In the genomic region with DNA sequence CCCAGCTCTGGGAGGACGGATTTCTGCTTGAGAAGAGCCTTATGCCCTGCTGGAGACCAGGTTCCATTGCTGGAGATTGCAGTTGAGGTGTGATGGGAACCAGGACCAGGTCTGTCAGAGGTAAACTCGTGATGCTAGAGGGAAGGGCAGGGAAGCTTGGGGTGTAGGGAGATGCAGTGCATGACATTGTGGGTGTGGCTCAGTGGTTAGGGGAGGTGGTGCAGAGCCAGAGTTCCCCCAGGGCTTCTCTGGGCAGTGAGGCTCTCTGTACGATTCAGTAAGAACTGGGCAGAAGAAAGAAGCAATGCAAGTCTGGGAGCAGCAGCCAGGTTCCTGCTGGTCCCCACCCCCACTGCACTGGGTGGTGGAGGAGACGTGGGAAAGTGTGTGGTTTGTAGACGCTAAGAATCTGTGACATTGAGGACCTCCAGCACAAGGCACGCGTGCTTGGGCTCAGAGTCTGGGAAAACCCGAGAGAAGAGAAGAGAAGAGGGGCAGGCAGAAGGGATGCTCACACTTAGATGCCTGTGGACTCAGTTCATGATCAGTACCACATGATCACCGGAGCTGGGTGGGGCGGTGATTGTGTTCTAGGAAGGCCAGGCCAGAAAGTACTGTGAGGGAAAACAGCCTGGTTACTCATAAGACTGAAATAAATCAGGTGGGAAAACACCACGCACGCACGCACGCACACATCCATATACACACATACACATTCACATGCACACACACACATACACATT, we compare ENCODE assay signal across 9 mouse cellular contexts. TPM values are rescaled to one million over a fixed set of nuclear protein-coding genes. Genes with fewer than 3 reads are reported as not detected.
DNase-seq lines count a peak whose midpoint lies in the region; ATAC-seq and TF ChIP-seq lines count a peak whose summit lies in the region.
"Had no signal": no experiment of that assay in that cellular context is flagged by ENCODE, and none has a peak within 500 bp of the region (broad histone marks: within the 10 kb centered on the region; RNA-seq: fewer than 3 reads in every experiment).

No protein-coding gene starts in this region.

- no peak for ATAC-seq in forebrain, embryonic 13.5 days
- no peak for ATAC-seq in forebrain, embryonic 12.5 days (ENCODE audit: low FRiP score)
- no peak for ATAC-seq in lung, postnatal 0 days
- ATAC-seq in limb, embryonic 12.5 days (ENCODE audit: insufficient number of reproducible peaks, insufficient read depth, low FRiP score, low TSS enrichment, low read depth): no peak
- no peak for ATAC-seq in neural tube, embryonic 15.5 days (ENCODE audit: low FRiP score)
- ATAC-seq in midbrain, postnatal 0 days (ENCODE audit: low FRiP score): no peak

- intact Hi-C loops in left cerebral cortex, postnatal 4 days (cut with DNase I): no loop called here

- H3K27ac ChIP-seq in forebrain, embryonic 13.5 days: no peak overlapping the region
- no peak overlapping the region for H3K27ac ChIP-seq in forebrain, embryonic 12.5 days
- H3K27ac ChIP-seq in lung, postnatal 0 days (ENCODE audit: low read length): no peak overlapping the region; the same call in 1 of the 2 replicates
- peak overlapping the region; percentile 74; the same call in 1 of the 2 replicates for H3K27ac ChIP-seq in limb, embryonic 12.5 days
- H3K27ac ChIP-seq in neural tube, embryonic 15.5 days (replicated peaks): no peak overlapping the region
- no peak overlapping the region for H3K27ac ChIP-seq in midbrain, postnatal 0 days (ENCODE audit: low read depth, low read length)

- H3K27me3 ChIP-seq in forebrain, embryonic 13.5 days: peaks cover 4% of the 10 kb centered on the region; the same call in 1 of the 2 replicates
- H3K27me3 ChIP-seq in forebrain, embryonic 12.5 days: peaks cover 13% of the 10 kb centered on the region; the same call in 1 of the 2 replicates
- no peaks in the 10 kb centered on the region for H3K27me3 ChIP-seq in lung, postnatal 0 days (replicated peaks; ENCODE audit: insufficient read depth, low read length)
- H3K27me3 ChIP-seq in limb, embryonic 12.5 days: no peaks in the 10 kb centered on the region
- no peaks in the 10 kb centered on the region for H3K27me3 ChIP-seq in neural tube, embryonic 15.5 days (replicated peaks)
- no peaks in the 10 kb centered on the region; the same call in 1 of the 2 replicates for H3K27me3 ChIP-seq in midbrain, postnatal 0 days (ENCODE audit: insufficient read depth, low read length)

- H3K4me2 ChIP-seq in forebrain, embryonic 13.5 days: no peak overlapping the region
- no peak overlapping the region for H3K4me2 ChIP-seq in forebrain, embryonic 12.5 days
- H3K4me2 ChIP-seq in lung, postnatal 0 days (replicated peaks; ENCODE audit: low read depth, low read length): 0 out of 2 replicates have a peak overlapping the region, but pooled peaks have one; percentile 11
- H3K4me2 ChIP-seq in limb, embryonic 12.5 days: no peak overlapping the region
- H3K4me2 ChIP-seq in neural tube, embryonic 15.5 days: peak overlapping the region; percentile 71; the same call in 1 of the 2 replicates
- H3K4me2 ChIP-seq in midbrain, postnatal 0 days (ENCODE audit: low read depth, low read length, poor library complexity, severe bottlenecking): no peak overlapping the region

- peak overlapping the region; percentile 7; the same call in 1 of the 2 replicates for H3K9ac ChIP-seq in forebrain, embryonic 13.5 days
- no peak overlapping the region for H3K9ac ChIP-seq in forebrain, embryonic 12.5 days
- H3K9ac ChIP-seq in lung, postnatal 0 days (replicated peaks; ENCODE audit: low read depth): no peak overlapping the region
- no peak overlapping the region for H3K9ac ChIP-seq in limb, embryonic 12.5 days (replicated peaks)
- H3K9ac ChIP-seq in neural tube, embryonic 15.5 days (replicated peaks): no peak overlapping the region
- no peak overlapping the region for H3K9ac ChIP-seq in midbrain, postnatal 0 days (replicated peaks; ENCODE audit: low read length, poor library complexity, severe bottlenecking)

- WGBS in forebrain, embryonic 13.5 days: 88% methylated on average over 14 of the region's 14 CpGs
- WGBS in forebrain, embryonic 12.5 days: 89% methylated on average over 14 of the region's 14 CpGs
- 75% methylated on average over 14 of the region's 14 CpGs for WGBS in lung, postnatal 0 days
- WGBS in limb, embryonic 12.5 days: 84% methylated on average over 14 of the region's 14 CpGs
- 90% methylated on average over 14 of the region's 14 CpGs for WGBS in neural tube, embryonic 15.5 days
- 86% methylated on average over 14 of the region's 14 CpGs for WGBS in midbrain, postnatal 0 days

- TF ChIP-seq EP300 in lung, postnatal 0 days (IDR thresholded peaks at IDR 0.05): no peak

- peaks cover 65% of the 10 kb centered on the region for H3K4me1 ChIP-seq in forebrain, embryonic 13.5 days
- H3K4me1 ChIP-seq in forebrain, embryonic 12.5 days: peaks cover 64% of the 10 kb centered on the region
- H3K4me1 ChIP-seq in lung, postnatal 0 days (ENCODE audit: insufficient read depth, low read depth, low read length): peaks cover 11% of the 10 kb centered on the region; the same call in 1 of the 2 replicates
- peaks cover 62% of the 10 kb centered on the region for H3K4me1 ChIP-seq in limb, embryonic 12.5 days (replicated peaks)
- peaks cover 73% of the 10 kb centered on the region for H3K4me1 ChIP-seq in neural tube, embryonic 15.5 days
- H3K4me1 ChIP-seq in midbrain, postnatal 0 days (ENCODE audit: insufficient read depth, low read length): peaks cover 7% of the 10 kb centered on the region; the same call in 1 of the 2 replicates

- H3K4me3 ChIP-seq in forebrain, embryonic 13.5 days: no peak overlapping the region
- H3K4me3 ChIP-seq in forebrain, embryonic 12.5 days (replicated peaks): no peak overlapping the region
- no peak overlapping the region for H3K4me3 ChIP-seq in lung, postnatal 0 days (ENCODE audit: low read depth, low read length)
- H3K4me3 ChIP-seq in limb, embryonic 12.5 days (replicated peaks): no peak overlapping the region
- H3K4me3 ChIP-seq in neural tube, embryonic 15.5 days (replicated peaks): no peak overlapping the region
- no peak overlapping the region for H3K4me3 ChIP-seq in midbrain, postnatal 0 days (ENCODE audit: low read depth, low read length)

- no peaks in the 10 kb centered on the region for H3K36me3 ChIP-seq in forebrain, embryonic 13.5 days (ENCODE audit: poor library complexity, severe bottlenecking)
- no peaks in the 10 kb centered on the region for H3K36me3 ChIP-seq in forebrain, embryonic 12.5 days (replicated peaks)
- no peaks in the 10 kb centered on the region for H3K36me3 ChIP-seq in lung, postnatal 0 days (ENCODE audit: insufficient read depth, low read length)
- peaks cover 9% of the 10 kb centered on the region; the same call in 1 of the 2 replicates for H3K36me3 ChIP-seq in limb, embryonic 12.5 days
- H3K36me3 ChIP-seq in neural tube, embryonic 15.5 days: no peaks in the 10 kb centered on the region
- H3K36me3 ChIP-seq in midbrain, postnatal 0 days (ENCODE audit: insufficient read depth, low read length): no peaks in the 10 kb centered on the region

- no peaks in the 10 kb centered on the region for H3K9me3 ChIP-seq in forebrain, embryonic 13.5 days (replicated peaks)
- no peaks in the 10 kb centered on the region for H3K9me3 ChIP-seq in forebrain, embryonic 12.5 days
- no peaks in the 10 kb centered on the region for H3K9me3 ChIP-seq in lung, postnatal 0 days (ENCODE audit: low read length)
- H3K9me3 ChIP-seq in limb, embryonic 12.5 days: no peaks in the 10 kb centered on the region
- no peaks in the 10 kb centered on the region for H3K9me3 ChIP-seq in neural tube, embryonic 15.5 days (replicated peaks)
- no peaks in the 10 kb centered on the region for H3K9me3 ChIP-seq in midbrain, postnatal 0 days (ENCODE audit: low read length)

- DNase-seq in lung, postnatal 0 days (ENCODE audit: low spot score): no peak
- DNase-seq in lung, postnatal 25 days (ENCODE audit: low spot score): no peak
- no peak for DNase-seq in left cerebral cortex, postnatal 4 days
- DNase-seq in midbrain, postnatal 0 days (ENCODE audit: low spot score): no peak

- no peak for TF ChIP-seq CTCF in lung, postnatal 0 days (IDR thresholded peaks at IDR 0.05)
- TF ChIP-seq CTCF in midbrain, postnatal 0 days (IDR thresholded peaks at IDR 0.05): no peak

RNA-seq across cellular contexts. Expression of a gene that starts 2.3 kb away (rescaled TPM):
- polyA plus RNA-seq in forebrain, embryonic 13.5 days (2015; fragmentation: Nextera tagmentation; extraction: Ambion mirVana): 8.8 and 11.1 TPM in 2 replicates
- polyA plus RNA-seq in forebrain, embryonic 12.5 days (2016; fragmentation: Nextera tagmentation; extraction: Ambion mirVana): 9.7 and 11.1 TPM in 2 replicates
- 19.9 and 21.7 TPM in 2 replicates for polyA plus RNA-seq in lung, postnatal 0 days (2015; fragmentation: Nextera tagmentation; extraction: Ambion mirVana)
- polyA plus RNA-seq in limb, embryonic 12.5 days (2016; fragmentation: Nextera tagmentation; extraction: Ambion mirVana): 14.4 and 17.0 TPM in 2 replicates
- polyA plus RNA-seq in neural tube, embryonic 15.5 days (2015; fragmentation: Nextera tagmentation; extraction: Ambion mirVana): 30.6 and 31.2 TPM in 2 replicates
- total RNA-seq in left cerebral cortex, postnatal 4 days (2021): 10 to 100 TPM; 19.7 to 20.9 TPM
- 11.0 and 15.8 TPM in 2 replicates for total RNA-seq in midbrain, postnatal 0 days (2014; rRNA removed)
- polyA plus RNA-seq in midbrain, postnatal 0 days (2015; fragmentation: Nextera tagmentation; extraction: Ambion mirVana): 21.8 and 27.3 TPM in 2 replicates

RNA-seq across cellular contexts. Expression of a gene that starts 57.2 kb away (rescaled TPM):
- 0.49 TPM in 1 of 2 replicates, not detected in the other for polyA plus RNA-seq in forebrain, embryonic 13.5 days (2015; fragmentation: Nextera tagmentation; extraction: Ambion mirVana)
- polyA plus RNA-seq in forebrain, embryonic 12.5 days (2016; fragmentation: Nextera tagmentation; extraction: Ambion mirVana): not detected in 2 replicates
- polyA plus RNA-seq in lung, postnatal 0 days (2015; fragmentation: Nextera tagmentation; extraction: Ambion mirVana): not detected in 2 replicates
- polyA plus RNA-seq in limb, embryonic 12.5 days (2016; fragmentation: Nextera tagmentation; extraction: Ambion mirVana): 0.36 TPM in 1 of 2 replicates, not detected in the other
- 1.6 TPM in 1 of 2 replicates, not detected in the other for polyA plus RNA-seq in neural tube, embryonic 15.5 days (2015; fragmentation: Nextera tagmentation; extraction: Ambion mirVana)
- total RNA-seq in left cerebral cortex, postnatal 4 days (2021): not detected
- total RNA-seq in midbrain, postnatal 0 days (2014; rRNA removed): not detected in 2 replicates
- polyA plus RNA-seq in midbrain, postnatal 0 days (2015; fragmentation: Nextera tagmentation; extraction: Ambion mirVana): 0.39 TPM in 1 of 2 replicates, not detected in the other
- polyA plus RNA-seq: intestine, embryonic 14.5 days had no signal

Comparison
In these comparisons a context has a peak if more than half of its experiments do, and no peak if none do; other contexts are left out.
1. H3K4me2 ChIP-seq: peak in lung, postnatal 0 days (single experiment) and neural tube, embryonic 15.5 days (single experiment); none in forebrain, embryonic 13.5 days (single experiment), forebrain, embryonic 12.5 days (single experiment), limb, embryonic 12.5 days (single experiment) and midbrain, postnatal 0 days (single experiment).